Mouse (Mus musculus) spleen, postnatal 10 days (tissue): ENCODE results near the gene Rfx3.
A peak's percentile ranks its signal among the peaks of the same experiment; 100 is the strongest.

Experiments used
- DNase-seq, 2 experiments: peaks; one replicate each; pipeline ENCODE4 v3.0.0; 2021 to 2022; ENCODE audit warnings: low spot score in 2 of 2

The Rfx3 gene

GRCm38 (mm10) chr19:27905172-27905571 is 105.8 kb downstream of the Rfx3 start:
- DNase-seq: no peak

GRCm38 (mm10) chr19:27904655-27905054 is 106.3 kb downstream of the Rfx3 start:
- no peak for DNase-seq

GRCm38 (mm10) chr19:27904209-27904608 is 106.8 kb downstream of the Rfx3 start:
- DNase-seq: no peak

GRCm38 (mm10) chr19:27902601-27903000 is 108.4 kb downstream of the Rfx3 start:
- DNase-seq: no peak

- DNase-seq: no peak
Observed at GRCm38 (mm10) chr19:27901693-27902092, 109.3 kb downstream of the Rfx3 start.

- no peak for DNase-seq
Observed at GRCm38 (mm10) chr19:27884520-27884919, 126.4 kb downstream of the Rfx3 start.

- DNase-seq: no peak
Observed at GRCm38 (mm10) chr19:27877429-27877828, 133.5 kb downstream of the Rfx3 start.

- DNase-seq: no peak
Observed at GRCm38 (mm10) chr19:27870794-27871193, 140.2 kb downstream of the Rfx3 start.

GRCm38 (mm10) chr19:27859641-27860040 is 151.3 kb downstream of the Rfx3 start:
- no peak for DNase-seq

GRCm38 (mm10) chr19:27848946-27849345 is 162.0 kb downstream of the Rfx3 start:
- DNase-seq: no peak

- no peak for DNase-seq
Observed at GRCm38 (mm10) chr19:27847055-27847454, 163.9 kb downstream of the Rfx3 start.

GRCm38 (mm10) chr19:27838635-27839034 is 172.3 kb downstream of the Rfx3 start:
- no peak for DNase-seq

GRCm38 (mm10) chr19:27838041-27838440 is 172.9 kb downstream of the Rfx3 start:
- DNase-seq: no peak

- no peak for DNase-seq
Observed at GRCm38 (mm10) chr19:27832448-27832847, 178.5 kb downstream of the Rfx3 start.

- DNase-seq: no peak
Observed at GRCm38 (mm10) chr19:27828316-27828715, 182.7 kb downstream of the Rfx3 start.

GRCm38 (mm10) chr19:27817661-27818060 is 193.3 kb downstream of the Rfx3 start:
- DNase-seq: no peak

GRCm38 (mm10) chr19:27780030-27780429 is 230.9 kb downstream of the Rfx3 start:
- peak in 1 of 2 experiments; percentile 46 for DNase-seq

- DNase-seq: no peak
Observed at GRCm38 (mm10) chr19:27770716-27771265, 240.2 kb downstream of the Rfx3 start.

GRCm38 (mm10) chr19:27768444-27768843 is 242.5 kb downstream of the Rfx3 start:
- DNase-seq: no peak

- DNase-seq: no peak
Observed at GRCm38 (mm10) chr19:27760309-27760708, 250.7 kb downstream of the Rfx3 start.

- DNase-seq: no peak
Observed at GRCm38 (mm10) chr19:27759347-27759746, 251.6 kb downstream of the Rfx3 start.

- DNase-seq: no peak
Observed at GRCm38 (mm10) chr19:27747301-27747700, 263.7 kb downstream of the Rfx3 start.

- no peak for DNase-seq
Observed at GRCm38 (mm10) chr19:27738908-27739307, 272.1 kb downstream of the Rfx3 start.

GRCm38 (mm10) chr19:27736571-27736970 is 274.4 kb downstream of the Rfx3 start:
- DNase-seq: no peak
